Mouse (Mus musculus): ENCODE results near the gene Cct8.

The Cct8 gene

GRCm38 (mm10) chr16:87445110-87445509 is 50.6 kb downstream of the Cct8 start:
- DNase-seq (ENCODE audit: low spot score in 2 of 2): no peak

- DNase-seq (ENCODE audit: low spot score in 2 of 2): no peak
These were observed 51.6 kb downstream of the Cct8 start for GRCm38 (mm10) chr16:87444071-87444470.

GRCm38 (mm10) chr16:87443245-87443644 is 52.4 kb downstream of the Cct8 start:
- no peak for DNase-seq (ENCODE audit: low spot score in 2 of 2)

GRCm38 (mm10) chr16:87442291-87442690 is 53.4 kb downstream of the Cct8 start:
- no peak for DNase-seq (ENCODE audit: low spot score in 2 of 2)

- no peak for DNase-seq (ENCODE audit: low spot score in 2 of 2)
These were observed 54.6 kb downstream of the Cct8 start for GRCm38 (mm10) chr16:87441089-87441488.

GRCm38 (mm10) chr16:87440184-87440686 is 55.4 kb downstream of the Cct8 start, which contains the start of gene Rwdd2b:
TSS of gene Rwdd2b (minus strand) at chr16:87440573.
- DNase-seq (ENCODE audit: low spot score in 2 of 2): peak; percentile 93

- no peak for DNase-seq (ENCODE audit: low spot score in 2 of 2)
These were observed 57.0 kb downstream of the Cct8 start for GRCm38 (mm10) chr16:87438697-87439096.

- no peak for DNase-seq (ENCODE audit: low spot score in 2 of 2)
These were observed 58.6 kb downstream of the Cct8 start for GRCm38 (mm10) chr16:87437096-87437495.

GRCm38 (mm10) chr16:87435411-87436205 is 60.1 kb downstream of the Cct8 start:
- DNase-seq (ENCODE audit: low spot score in 2 of 2): no peak

- DNase-seq (ENCODE audit: low spot score in 2 of 2): no peak
These were observed 60.7 kb downstream of the Cct8 start for GRCm38 (mm10) chr16:87434946-87435345.

- DNase-seq (ENCODE audit: low spot score in 2 of 2): no peak
These were observed 61.4 kb downstream of the Cct8 start for GRCm38 (mm10) chr16:87434266-87434665.
